Mouse (Mus musculus) liver, adult 2 months (tissue): ENCODE data around the gene Rap1gap2. TPM values are rescaled to one million over a fixed set of nuclear protein-coding genes. Genes with fewer than 3 reads are reported as not detected.

ENCODE experiments used
- DNase-seq: peaks from one replicate; pipeline ENCODE4 v3.0.0-alpha.2; 2011; ENCODE audit warnings: low read depth, low spot score; ENCODE audit errors: extremely low read depth
- H3K27ac ChIP-seq: fragments of 200-500 bp; replicated peaks from 2 replicates; pipeline ENCODE4 v1.5.1; 2012; ENCODE audit warnings: low read depth, mild to moderate bottlenecking, control low read depth, inconsistent platforms, low read length; ENCODE audit not compliant: insufficient read depth
- H3K27me3 ChIP-seq: fragments of 200-500 bp; 2 replicates; pipeline ENCODE4 v1.6.1; 2012; ENCODE audit warnings: mild to moderate bottlenecking, moderate library complexity, low read length, inconsistent platforms; ENCODE audit not compliant: control insufficient read depth, insufficient read depth
- H3K36me3 ChIP-seq: fragments of 200-500 bp; 2 replicates; pipeline ENCODE4 v1.6.1; 2012; ENCODE audit warnings: low read length, inconsistent platforms; ENCODE audit not compliant: control insufficient read depth, insufficient read depth
- H3K4me1 ChIP-seq: fragments of 200-500 bp; 2 replicates; pipeline ENCODE4 v1.6.1; 2011; ENCODE audit warnings: low read length; ENCODE audit not compliant: control insufficient read depth, insufficient read depth
- H3K4me3 ChIP-seq: fragments of 200-500 bp; 2 replicates; pipeline ENCODE4 v1.5.1; 2011; ENCODE audit warnings: low read depth, mild to moderate bottlenecking, control low read depth, low read length, moderate library complexity; ENCODE audit not compliant: insufficient read depth
- H3K79me2 ChIP-seq: fragments of 200-500 bp; 2 replicates; pipeline ENCODE4 v1.6.1; 2012; ENCODE audit warnings: inconsistent platforms, mild to moderate bottlenecking, low read length, moderate library complexity; ENCODE audit not compliant: control insufficient read depth, insufficient read depth
- H3K9ac ChIP-seq: fragments of 200-500 bp; 2 replicates; pipeline ENCODE4 v1.6.1; 2012; ENCODE audit warnings: low read depth, mild to moderate bottlenecking, control low read depth, inconsistent platforms, low read length
- CTCF ChIP-seq: fragments of 200-500 bp; IDR thresholded peaks from 2 replicates; pipeline ENCODE4 v1.5.1; 2011; ENCODE audit warnings: low read depth, low read length, control low read depth
- POLR2A ChIP-seq: fragments of 200-500 bp; IDR thresholded peaks from 2 replicates; pipeline ENCODE4 v1.6.1; 2011; ENCODE audit warnings: low read length, control low read depth; ENCODE audit not compliant: insufficient read depth; ENCODE audit errors: extremely low read depth
- WGBS: fragments of 180-500 bp; shearing (Covaris S2); methylation state at CpG from one replicate; pipeline ENCODE4 v1.1.7; 2018; 5-methylcytosine and 5-hydroxymethylcytosine counted together
- polyA plus RNA-seq: library from polyadenylated mRNA; depleted of rRNA; stranded (reverse); fragments of >200 nt; gene quantifications from 2 replicates; pipeline ENCODE4 v1.2.3, GENCODE M21; 2012
- total RNA-seq: library from RNA; depleted of rRNA; stranded (reverse); fragments of >200 nt; gene quantifications from 2 replicates; pipeline ENCODE4 v1.2.3, GENCODE M21; 2014

Rap1gap2 gene
- total and polyA plus RNA-seq, 2 experiments: 0.46 to 0.48 TPM

DNA sequence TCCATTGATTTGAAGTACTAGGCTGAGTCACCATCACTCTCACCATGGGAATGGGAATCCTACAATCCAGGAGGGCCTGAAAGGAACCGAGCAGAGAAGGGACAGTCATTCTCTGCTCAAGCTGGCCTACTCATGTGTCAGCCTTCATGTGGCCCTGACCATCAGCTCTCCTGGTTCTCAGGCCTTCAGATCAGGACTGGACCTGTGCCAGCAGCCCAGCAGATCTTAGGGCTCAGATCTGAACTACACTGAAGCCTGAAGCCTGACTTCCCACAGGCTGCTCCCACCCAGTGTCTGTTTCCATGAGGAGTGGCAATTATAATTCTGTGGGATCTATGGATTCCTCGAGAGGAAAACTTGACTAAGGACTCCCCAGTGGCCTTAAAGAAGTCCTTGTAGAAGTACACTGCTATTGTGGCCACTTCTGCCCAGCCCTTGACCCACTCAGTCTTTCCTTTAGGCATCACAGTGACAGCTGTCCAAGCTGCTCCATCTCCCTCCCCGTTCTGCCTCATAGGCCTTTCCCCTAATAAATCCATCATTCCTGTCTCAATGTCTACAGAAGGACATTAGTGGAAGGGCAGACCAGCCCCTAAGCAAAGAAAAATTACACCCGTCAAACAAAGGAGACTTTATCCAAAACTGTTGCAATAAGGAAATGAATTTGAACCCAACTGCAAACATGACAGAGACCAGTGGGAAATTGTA is 231.4 kb downstream of the Rap1gap2 start:
- Histone ChIP-seq H3K36me3 (no peaks in the 10 kb centered on the region), H3K27me3 (no peaks in the 10 kb centered on the region), H3K4me3 (no peak overlapping the region), H3K4me1 (no peaks in the 10 kb centered on the region), H3K9ac (no peak overlapping the region), H3K27ac (no peak overlapping the region), H3K79me2 (no peaks in the 10 kb centered on the region)
- WGBS: 56% methylated on average over 4 of the region's 4 CpGs
- no peak for DNase-seq
- TF ChIP-seq CTCF (no peak), POLR2A (no peak)

DNA sequence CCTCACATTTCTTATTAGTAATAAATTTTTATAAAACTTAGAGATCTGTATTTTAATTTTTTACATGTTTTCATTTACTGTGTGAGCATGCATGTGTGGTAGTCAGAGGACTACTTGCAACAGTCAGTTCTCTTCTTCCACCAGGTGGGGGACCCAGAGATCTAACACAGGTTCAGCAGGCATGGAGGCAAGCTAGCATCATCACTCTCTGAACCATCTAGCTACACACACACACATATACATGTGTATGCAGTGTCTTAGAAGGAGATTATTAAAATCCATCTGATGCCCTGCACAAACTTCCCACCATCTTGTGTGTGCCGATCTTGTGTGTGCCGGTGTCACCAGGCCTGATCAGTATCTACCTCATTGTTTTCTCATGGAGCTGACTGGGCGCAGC is 233.9 kb downstream of the Rap1gap2 start:
- Histone ChIP-seq H3K27me3 (no peaks in the 10 kb centered on the region), H3K4me3 (no peak overlapping the region), H3K9ac (no peak overlapping the region), H3K79me2 (no peaks in the 10 kb centered on the region), H3K36me3 (no peaks in the 10 kb centered on the region), H3K27ac (no peak overlapping the region), H3K4me1 (no peaks in the 10 kb centered on the region)
- WGBS: 71% methylated on average over 3 of the region's 3 CpGs
- DNase-seq: peak; percentile 10
- no peak for TF ChIP-seq POLR2A
- TF ChIP-seq CTCF: peak; percentile 46; the same call in 1 of the 2 replicates

DNA sequence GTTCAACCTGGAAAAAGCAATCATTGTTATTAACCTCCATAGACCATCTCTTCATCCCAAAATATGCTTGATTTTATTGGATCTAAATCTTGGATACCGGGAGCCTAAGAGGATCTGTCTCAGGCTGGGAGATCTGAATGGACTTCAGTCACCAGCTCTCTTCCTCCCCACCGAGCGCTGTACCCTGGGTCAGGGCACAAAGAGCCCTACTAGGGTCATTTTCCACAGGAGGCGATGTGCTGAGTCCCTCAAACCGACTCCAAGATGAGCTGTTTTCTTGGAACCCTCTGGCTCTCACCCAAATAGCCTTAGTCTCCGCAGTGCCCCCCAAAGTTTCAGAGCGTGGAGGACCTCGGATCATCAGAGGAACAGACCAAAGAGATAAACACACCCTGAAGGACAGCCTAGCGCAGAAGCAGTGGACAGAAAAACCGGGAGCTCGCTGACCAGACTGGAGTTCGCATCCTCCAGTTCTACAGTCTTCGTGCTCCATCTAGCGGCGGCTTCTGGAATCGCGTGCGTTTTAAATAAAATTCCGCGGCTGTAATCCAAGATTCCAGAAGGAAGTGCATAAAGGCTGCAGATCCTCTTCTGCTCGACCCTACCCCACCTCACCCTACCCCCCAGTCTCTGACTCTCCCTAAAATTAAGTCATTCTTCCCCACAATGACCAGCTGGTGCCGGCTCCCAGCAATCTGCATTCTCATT is 239.2 kb downstream of the Rap1gap2 start:
- TF ChIP-seq CTCF (peak; percentile 85), POLR2A (no peak)
- 14% methylated on average over 22 of the region's 22 CpGs for whole genome bisulfite sequencing
- Histone ChIP-seq H3K27ac (no peak overlapping the region), H3K36me3 (no peaks in the 10 kb centered on the region), H3K4me1 (no peaks in the 10 kb centered on the region), H3K4me3 (no peak overlapping the region), H3K79me2 (no peaks in the 10 kb centered on the region), H3K9ac (no peak overlapping the region), H3K27me3 (no peaks in the 10 kb centered on the region)
- peak; percentile 28 for DNase-seq

DNA sequence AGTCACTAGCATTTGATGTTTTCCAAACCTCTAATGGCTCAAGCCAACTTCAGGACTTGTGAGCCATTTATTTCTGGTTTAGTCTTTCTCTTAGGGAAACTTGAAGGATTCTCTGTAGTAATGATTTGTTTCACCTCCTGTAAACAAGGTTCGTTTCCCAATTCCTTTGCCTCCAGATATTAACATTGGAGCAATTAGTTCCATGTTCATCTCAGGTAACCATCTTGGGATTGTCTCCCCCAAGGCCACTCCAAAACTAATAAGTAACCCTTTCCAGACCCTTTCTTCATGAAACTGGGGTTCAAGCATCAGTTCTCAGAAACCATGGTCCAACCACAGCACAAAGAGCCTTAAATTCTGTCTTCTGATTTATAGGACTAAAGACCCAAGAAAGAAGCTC is 248.9 kb downstream of the Rap1gap2 start, which contains the start of gene Olfr412:
TSS of gene Olfr412 (plus strand) at position 301 of the 400 bp plus-strand sequence.
- Histone ChIP-seq H3K79me2 (no peaks in the 10 kb centered on the region), H3K4me1 (no peaks in the 10 kb centered on the region), H3K27ac (no peak within 1 kb of the TSS), H3K36me3 (no peaks in the 10 kb centered on the region), H3K9ac (no peak within 1 kb of the TSS), H3K27me3 (no peaks in the 10 kb centered on the region), H3K4me3 (no peak within 1 kb of the TSS)
- WGBS: 76% methylated on average over 1 of the region's 1 CpGs
- TF ChIP-seq CTCF: no peak
- TF ChIP-seq POLR2A: no peak
- no peak for DNase-seq

DNA sequence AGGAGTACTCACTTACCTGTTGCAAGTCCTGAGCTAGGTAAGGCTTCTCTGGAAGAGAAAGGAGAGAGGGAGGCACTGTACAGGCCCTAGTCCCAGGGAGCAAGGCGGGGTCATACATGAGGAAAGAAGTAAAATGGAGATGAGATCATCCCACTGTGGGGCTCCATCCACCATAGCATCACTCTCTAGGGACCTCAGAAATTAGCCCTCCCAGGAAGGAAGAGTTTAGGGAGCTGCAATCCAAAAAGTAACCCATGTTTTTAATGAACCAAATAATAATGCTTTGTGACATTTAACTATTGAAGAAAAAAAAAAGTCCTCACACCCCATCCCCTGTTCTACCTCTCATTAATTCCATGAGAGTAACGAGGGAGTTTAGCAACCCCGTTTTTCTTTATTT is 258.2 kb downstream of the Rap1gap2 start, which contains the start of gene Olfr411:
TSS of gene Olfr411 (minus strand) at position 101 of the 400 bp plus-strand sequence.
- 86% methylated on average over 3 of the region's 3 CpGs for WGBS

More for the DNA sequence above, 258.2 kb downstream of the Rap1gap2 start, which contains the start of gene Olfr411:
- H3K36me3 ChIP-seq: no peaks in the 10 kb centered on the region
- no peaks in the 10 kb centered on the region for H3K27me3 ChIP-seq
- H3K9ac ChIP-seq: no peak within 1 kb of the TSS
- H3K79me2 ChIP-seq: no peaks in the 10 kb centered on the region
- TF ChIP-seq CTCF (no peak), POLR2A (no peak)
- H3K4me3 ChIP-seq: no peak within 1 kb of the TSS
- DNase-seq: no peak
- H3K27ac ChIP-seq: no peak within 1 kb of the TSS
- no peaks in the 10 kb centered on the region for H3K4me1 ChIP-seq
